Mouse (Mus musculus) right cerebral cortex, postnatal 14 days (tissue): ENCODE data around the gene Phactr1.
A peak's percentile ranks its signal among the peaks of the same experiment; 100 is the strongest.

Experiments
- DNase-seq: peaks from one replicate; pipeline ENCODE4 v3.0.0; 2022

Phactr1 gene

DNA sequence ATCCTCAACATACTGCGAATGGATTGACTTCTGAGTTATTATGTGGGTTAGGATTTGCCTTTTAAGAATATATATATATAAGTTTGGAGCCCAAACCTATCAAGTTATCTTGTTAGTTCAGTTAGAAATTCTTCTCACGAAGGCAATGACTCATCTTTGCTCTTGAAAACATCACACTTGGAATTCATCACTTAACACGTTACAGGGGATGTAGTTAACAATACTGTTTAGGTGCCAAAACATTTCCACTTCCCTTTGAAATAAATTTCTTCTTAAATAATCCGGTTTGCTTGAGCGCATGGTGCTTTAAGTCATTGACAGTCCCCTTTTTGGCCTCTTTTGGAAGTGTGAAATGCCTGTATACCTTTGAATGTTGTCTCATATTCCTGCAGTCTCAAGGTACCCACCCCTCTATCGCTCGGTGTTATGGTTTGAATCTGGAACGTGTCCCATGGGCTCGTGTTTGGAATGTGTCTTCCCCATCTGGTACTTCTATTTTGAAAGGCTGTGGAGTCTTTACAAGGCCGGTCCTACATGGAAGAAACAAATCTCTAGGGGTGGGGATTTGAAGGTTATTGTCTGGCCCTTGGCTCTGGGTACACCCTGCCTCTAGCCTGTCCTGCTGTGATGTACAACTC is 80.6 kb downstream of the Phactr1 start:
- DNase-seq, result no peak

GRCm38 (mm10) chr13:42772314-42772713 is 91.9 kb downstream of the Phactr1 start:
- no peak for DNase-seq

DNA sequence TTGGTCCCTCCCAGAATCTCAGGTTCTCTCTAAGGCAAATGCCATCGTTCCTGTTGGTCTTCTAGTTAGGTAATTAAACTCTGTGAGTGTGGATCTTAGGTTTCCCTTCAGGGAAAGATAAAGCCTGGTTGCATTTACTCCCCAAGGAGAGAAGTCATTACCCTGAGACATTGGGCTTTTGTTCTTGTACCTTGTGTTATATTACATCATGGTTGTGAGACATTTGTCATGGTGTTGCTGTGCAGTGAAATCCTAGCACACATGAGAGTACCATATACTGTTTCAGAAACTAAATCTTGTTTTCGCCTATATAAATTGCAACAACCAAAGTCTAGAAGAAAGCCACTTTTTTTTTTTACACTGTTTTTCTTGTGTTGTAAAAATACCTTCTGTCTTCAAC is 93.6 kb downstream of the Phactr1 start:
- no peak for DNase-seq

DNA sequence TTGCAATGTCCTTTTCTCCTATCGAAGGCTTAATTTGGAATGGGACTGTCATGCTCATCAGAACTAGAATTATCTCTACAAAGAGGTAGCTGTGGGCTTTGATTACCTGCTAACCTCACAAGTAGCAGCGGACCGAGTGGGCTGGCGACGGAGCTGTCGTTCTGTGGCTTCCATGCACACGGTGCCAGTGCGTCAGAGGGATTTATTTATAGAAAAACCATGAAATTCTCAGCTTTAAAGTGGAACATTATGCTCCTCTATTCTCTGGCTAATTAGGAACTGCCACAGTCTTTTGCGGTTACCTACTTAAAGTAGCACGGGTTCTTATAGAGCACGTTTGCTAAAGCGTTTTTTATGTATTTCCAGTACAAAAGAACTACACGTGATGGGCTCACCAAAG is 101.7 kb downstream of the Phactr1 start:
- peak; percentile 38 for DNase-seq

GRCm38 (mm10) chr13:42789221-42789620 is 108.8 kb downstream of the Phactr1 start:
- no peak for DNase-seq

DNA sequence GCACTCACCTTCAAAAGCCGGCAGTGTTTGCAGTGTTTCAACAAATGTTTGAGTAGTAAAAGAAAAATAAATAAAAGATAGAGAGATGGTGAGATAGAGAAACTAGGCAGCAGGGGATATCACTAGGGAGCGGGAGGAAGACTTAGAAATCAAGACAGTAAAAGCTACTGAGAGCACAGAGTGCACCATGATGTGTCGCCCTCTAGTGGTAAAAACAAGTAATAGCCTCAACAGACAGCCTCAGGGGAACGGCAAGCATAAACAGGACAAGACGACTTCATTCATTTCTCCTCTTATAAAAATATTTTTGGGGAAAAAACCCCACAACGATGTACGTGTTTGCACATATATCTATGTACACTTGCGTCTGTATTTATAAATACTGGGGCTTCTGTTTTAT is 111.9 kb downstream of the Phactr1 start:
- DNase-seq, result no peak

GRCm38 (mm10) chr13:42800523-42800922 is 120.1 kb downstream of the Phactr1 start:
- no peak for DNase-seq

DNA sequence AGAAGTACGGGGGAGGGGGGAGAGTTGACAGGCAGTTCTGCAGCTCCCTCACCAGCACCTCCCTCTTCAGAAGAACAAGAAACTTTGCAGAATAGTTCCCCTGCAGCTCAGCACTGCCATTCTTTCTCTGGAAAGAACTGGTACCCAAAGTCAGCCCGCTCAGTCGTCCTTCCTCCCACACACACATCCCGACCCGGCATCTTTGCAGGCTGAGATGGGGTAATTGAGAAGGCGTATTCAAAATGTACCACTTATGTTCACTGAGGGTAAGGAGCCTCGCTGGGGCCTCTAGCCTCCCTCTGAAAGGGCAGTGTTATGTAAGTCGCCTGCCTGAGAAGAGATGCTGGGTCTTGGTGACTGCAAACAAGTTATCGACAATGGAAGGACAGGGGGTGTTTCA is 123.9 kb downstream of the Phactr1 start:
- DNase-seq, result no peak

- DNase-seq, result peak; percentile 38
Observed at GRCm38 (mm10) chr13:42812762-42813161, 132.3 kb downstream of the Phactr1 start.

GRCm38 (mm10) chr13:42818378-42818777 is 138.0 kb downstream of the Phactr1 start:
- peak; percentile 69 for DNase-seq

DNA sequence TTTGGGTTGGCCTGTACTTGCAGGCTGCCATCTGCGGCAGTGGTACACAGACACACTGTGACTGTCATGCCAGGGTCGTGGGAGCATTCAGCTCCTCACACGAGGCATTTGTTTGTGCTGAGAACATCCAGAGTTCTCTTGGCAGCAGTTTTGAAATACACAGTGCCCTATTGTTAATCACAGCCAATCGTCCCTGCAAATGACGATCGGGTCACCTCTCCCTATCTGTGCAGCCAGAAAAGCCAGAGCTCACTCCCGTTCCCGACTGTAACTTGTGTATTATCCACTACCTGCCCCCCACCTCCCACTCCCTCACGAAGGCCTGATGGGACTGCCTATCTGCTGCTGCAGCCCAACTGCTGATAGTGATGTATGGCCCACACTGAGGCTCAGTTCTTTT is 140.1 kb downstream of the Phactr1 start:
- DNase-seq, result no peak

- DNase-seq, result no peak
Observed at GRCm38 (mm10) chr13:42821426-42822106, 141.1 kb downstream of the Phactr1 start.

GRCm38 (mm10) chr13:42822545-42822944 is 142.1 kb downstream of the Phactr1 start:
- peak; percentile 87 for DNase-seq

GRCm38 (mm10) chr13:42823875-42824274 is 143.5 kb downstream of the Phactr1 start:
- DNase-seq, result no peak

- DNase-seq, result peak; percentile 70
Observed at GRCm38 (mm10) chr13:42826602-42827001, 146.2 kb downstream of the Phactr1 start.

DNA sequence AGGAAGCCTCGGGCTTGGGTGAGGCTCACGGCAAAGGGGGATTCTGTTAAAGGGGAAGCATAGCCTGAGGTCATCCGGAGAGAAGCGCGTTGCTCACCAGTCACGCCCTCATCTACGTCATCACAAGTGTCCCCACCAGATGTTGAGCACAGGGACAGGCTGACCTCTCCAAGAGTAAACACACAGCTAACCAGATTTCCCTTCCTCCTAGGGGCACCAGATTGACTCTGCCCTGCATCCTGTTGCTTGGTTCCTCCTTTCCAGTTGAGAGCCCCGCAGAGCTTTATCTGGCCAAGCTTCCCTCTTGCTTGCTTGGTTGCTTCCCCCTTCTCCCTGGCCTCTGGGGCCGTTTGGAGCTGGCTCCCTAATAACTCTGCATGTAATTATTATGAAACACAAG is 148.6 kb downstream of the Phactr1 start:
- DNase-seq, result no peak

- DNase-seq, result no peak
Observed at GRCm38 (mm10) chr13:42835441-42835840, 155.0 kb downstream of the Phactr1 start.

GRCm38 (mm10) chr13:42839358-42839757 is 158.9 kb downstream of the Phactr1 start:
- DNase-seq, result no peak

DNA sequence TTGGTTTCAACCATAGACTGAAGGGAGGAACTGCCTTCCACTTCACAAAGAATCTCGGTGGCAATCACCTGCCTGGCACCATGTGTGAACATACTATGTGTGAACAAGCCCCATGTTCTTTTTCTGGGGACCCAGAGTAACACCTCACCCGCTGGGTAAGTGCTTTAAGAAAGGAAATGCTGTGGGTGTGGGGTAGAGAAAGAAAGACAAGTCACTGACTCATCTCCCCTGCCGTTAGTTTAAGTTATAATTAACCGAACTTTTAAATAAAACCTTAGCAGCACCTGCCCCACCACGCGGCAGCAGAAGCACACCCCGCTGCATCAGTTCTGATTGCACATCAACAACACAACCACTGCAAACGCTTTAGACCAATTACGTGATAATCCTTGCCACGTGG is 171.7 kb downstream of the Phactr1 start:
- no peak for DNase-seq

DNA sequence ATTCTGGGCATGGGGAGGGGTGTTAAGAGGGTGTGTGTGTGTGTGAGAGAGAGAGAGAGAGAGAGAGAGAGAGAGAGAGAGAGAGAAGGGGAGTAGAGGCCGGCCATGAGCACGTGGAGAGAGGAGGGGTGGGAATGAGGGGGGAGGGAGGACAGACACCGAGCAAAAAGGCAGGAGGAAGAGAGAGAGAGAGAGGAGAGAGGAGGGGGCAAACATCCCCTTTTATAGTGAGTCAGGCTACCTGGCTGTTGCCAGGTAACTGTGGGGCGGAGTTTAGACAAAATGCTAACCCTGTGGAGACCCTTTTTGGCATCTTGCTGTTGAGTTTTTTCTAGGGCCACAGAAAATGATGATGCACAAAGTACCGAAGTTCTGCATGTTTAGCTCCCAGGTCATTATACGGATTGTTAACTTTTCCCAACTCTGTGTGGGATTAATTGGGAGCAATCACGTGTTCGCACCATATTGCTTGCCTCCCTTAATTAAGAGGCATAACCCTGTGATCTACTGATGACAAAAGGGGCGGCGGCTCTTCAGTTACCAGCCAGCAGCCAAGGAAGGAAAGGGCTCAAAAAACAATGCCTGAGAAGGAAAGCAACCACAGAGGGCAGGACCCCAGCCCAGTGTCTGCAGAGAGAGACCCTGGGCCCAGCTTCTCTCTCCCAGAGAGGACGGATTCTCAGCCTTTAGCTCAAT is 173.6 kb downstream of the Phactr1 start:
- DNase-seq, result no peak

DNA sequence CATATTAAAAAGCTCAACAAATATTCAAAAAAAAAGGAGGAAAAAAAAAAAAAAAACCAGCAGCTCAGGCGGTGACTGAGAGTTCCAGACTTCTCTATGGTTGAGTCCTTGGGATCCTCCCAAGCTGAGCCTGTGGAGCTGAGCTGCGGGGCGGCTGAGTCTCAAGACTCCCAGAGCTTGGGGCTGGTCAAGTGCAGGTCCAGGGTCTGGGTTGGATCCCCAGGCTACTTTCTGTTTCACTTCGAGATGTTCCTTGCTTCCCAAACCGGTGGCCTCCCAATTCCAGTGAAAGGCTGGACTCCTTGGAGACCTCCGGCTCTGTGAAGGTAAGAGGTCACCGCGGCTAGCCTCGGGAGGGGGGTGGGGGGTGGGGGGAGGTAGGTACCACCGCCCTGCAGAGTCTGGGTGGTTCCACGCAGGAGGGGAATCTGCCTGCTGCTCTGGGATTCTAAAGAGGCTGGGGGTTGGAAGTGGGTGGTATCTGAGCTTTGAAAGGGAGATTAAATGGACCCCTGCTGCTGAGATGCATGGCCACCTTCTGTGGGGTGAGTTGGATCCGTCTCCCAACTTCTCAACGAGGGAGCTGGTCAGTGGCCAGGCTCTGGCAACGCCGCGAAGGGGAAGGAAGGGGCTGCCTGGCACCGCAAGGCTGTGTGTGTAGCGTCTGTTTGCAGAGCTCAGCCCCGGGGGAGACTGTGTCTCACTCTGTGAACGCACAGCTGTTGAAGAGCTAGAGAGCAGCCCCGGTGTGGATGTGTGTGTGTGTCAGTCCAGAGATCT is 185.9 kb downstream of the Phactr1 start:
- peak; percentile 53 for DNase-seq

DNA sequence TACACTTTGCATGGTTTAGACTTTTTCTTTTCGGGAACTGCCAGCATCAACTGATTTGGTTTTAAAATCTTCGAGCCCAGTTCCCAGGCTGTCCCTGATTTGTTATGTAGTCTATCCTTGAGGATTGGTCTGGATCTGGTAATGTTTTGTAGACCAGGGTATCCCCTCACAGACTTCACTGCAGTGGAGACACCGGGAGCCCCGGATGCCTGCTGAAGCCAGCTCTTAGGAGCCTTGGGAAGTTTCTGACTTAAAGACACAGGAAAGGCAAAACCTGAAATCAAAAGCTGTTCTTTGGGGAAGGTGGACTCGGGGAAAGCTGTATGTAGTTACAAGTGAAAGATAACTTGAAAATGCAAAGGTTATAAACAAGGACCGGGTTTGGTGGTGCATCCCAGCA is 186.6 kb downstream of the Phactr1 start:
- no peak for DNase-seq

GRCm38 (mm10) chr13:42872125-42872524 is 191.7 kb downstream of the Phactr1 start:
- DNase-seq, result no peak
